In genomic region chr14:20544467-20545411, GRCm38 (mm10) we compare ENCODE assay signal across 8 mouse cellular contexts. TPM values are rescaled to one million over a fixed set of nuclear protein-coding genes. Genes with fewer than 3 reads are reported as not detected.
DNase-seq lines count a peak whose midpoint lies in the region; ATAC-seq and TF ChIP-seq lines count a peak whose summit lies in the region.

No protein-coding gene starts in this region.

- H3K27me3 ChIP-seq in testis, adult 2 months (ENCODE audit: control insufficient read depth, insufficient read depth, low read length): no peaks in the 10 kb centered on the region
- no peaks in the 10 kb centered on the region for H3K27me3 ChIP-seq in embryonic facial prominence, embryonic 13.5 days
- no peaks in the 10 kb centered on the region for H3K27me3 ChIP-seq in limb, embryonic 10.5 days (ENCODE audit: low read depth, poor library complexity, severe bottlenecking)
- H3K27me3 ChIP-seq in neural tube, embryonic 14.5 days (ENCODE audit: control insufficient read depth, insufficient read depth, low read length): no peaks in the 10 kb centered on the region

- H3K9ac ChIP-seq in embryonic facial prominence, embryonic 13.5 days: peak overlapping the region; percentile 38; the same call in 1 of the 2 replicates
- no peak overlapping the region; the same call in 1 of the 2 replicates for H3K9ac ChIP-seq in neural tube, embryonic 14.5 days (replicated peaks; ENCODE audit: low read depth, low read length)

- H3K9me3 ChIP-seq in embryonic facial prominence, embryonic 13.5 days: no peaks in the 10 kb centered on the region
- no peaks in the 10 kb centered on the region for H3K9me3 ChIP-seq in limb, embryonic 10.5 days (replicated peaks)
- H3K9me3 ChIP-seq in neural tube, embryonic 14.5 days (ENCODE audit: control insufficient read depth, low read length): no peaks in the 10 kb centered on the region

- H3K36me3 ChIP-seq in testis, adult 2 months (ENCODE audit: control insufficient read depth, insufficient read depth, low read length): no peaks in the 10 kb centered on the region
- peaks cover 19% of the 10 kb centered on the region for H3K36me3 ChIP-seq in embryonic facial prominence, embryonic 13.5 days
- H3K36me3 ChIP-seq in limb, embryonic 10.5 days: peaks cover 26% of the 10 kb centered on the region
- 0 out of 2 replicates have a peak, but pooled peaks cover 1% of the 10 kb centered on the region for H3K36me3 ChIP-seq in neural tube, embryonic 14.5 days (ENCODE audit: control insufficient read depth, insufficient read depth, low read length)

- ATAC-seq in embryonic facial prominence, embryonic 13.5 days (ENCODE audit: insufficient number of reproducible peaks, insufficient read depth, low FRiP score, low TSS enrichment, low read depth): no peak
- no peak for ATAC-seq in neural tube, embryonic 14.5 days (ENCODE audit: low read depth)

- H3K4me3 ChIP-seq in testis, adult 2 months (ENCODE audit: control insufficient read depth, low read depth, low read length): peak overlapping the region; percentile 40; the same call in 1 of the 2 replicates
- H3K4me3 ChIP-seq in embryonic facial prominence, embryonic 13.5 days: peak overlapping the region; percentile 81
- peak overlapping the region; percentile 91 for H3K4me3 ChIP-seq in limb, embryonic 10.5 days
- peak overlapping the region; percentile 95 for H3K4me3 ChIP-seq in neural tube, embryonic 14.5 days (ENCODE audit: low read depth, low read length)

- H3K27ac ChIP-seq in testis, adult 2 months (ENCODE audit: control insufficient read depth, insufficient read depth, low read depth, low read length): no peak overlapping the region
- no peak overlapping the region for H3K27ac ChIP-seq in embryonic facial prominence, embryonic 13.5 days
- H3K27ac ChIP-seq in limb, embryonic 10.5 days: no peak overlapping the region
- no peak overlapping the region for H3K27ac ChIP-seq in neural tube, embryonic 14.5 days (ENCODE audit: low read depth, low read length)

- WGBS in embryonic facial prominence, embryonic 13.5 days: 73% methylated on average over 7 of the region's 7 CpGs
- WGBS in limb, embryonic 10.5 days: 85% methylated on average over 7 of the region's 7 CpGs
- WGBS in neural tube, embryonic 14.5 days: 76% methylated on average over 7 of the region's 7 CpGs

- TF ChIP-seq POLR2A in testis, adult 2 months (IDR thresholded peaks at IDR 0.05; ENCODE audit: control insufficient read depth, low read depth, low read length): no peak

- peaks cover 2% of the 10 kb centered on the region; the same call in 1 of the 2 replicates for H3K4me1 ChIP-seq in testis, adult 2 months (ENCODE audit: control insufficient read depth, insufficient read depth, low read length)
- H3K4me1 ChIP-seq in embryonic facial prominence, embryonic 13.5 days: peaks cover 13% of the 10 kb centered on the region
- peaks cover 9% of the 10 kb centered on the region; the same call in 1 of the 2 replicates for H3K4me1 ChIP-seq in limb, embryonic 10.5 days
- peaks cover 11% of the 10 kb centered on the region; the same call in 1 of the 2 replicates for H3K4me1 ChIP-seq in neural tube, embryonic 14.5 days (ENCODE audit: control insufficient read depth, insufficient read depth, low read length)

- H3K4me2 ChIP-seq in embryonic facial prominence, embryonic 13.5 days: peak overlapping the region; percentile 59
- peak overlapping the region; percentile 58 for H3K4me2 ChIP-seq in neural tube, embryonic 14.5 days (ENCODE audit: low read depth, low read length)

- intact Hi-C loops in left cerebral cortex, postnatal 4 days (cut with DNase I): no loop called here

- TF ChIP-seq CTCF in testis, adult 2 months (IDR thresholded peaks at IDR 0.05; ENCODE audit: control insufficient read depth, insufficient read depth, insufficient replicate concordance, low read depth, low read length): no peak

- DNase-seq in testis, postnatal 10 days (ENCODE audit: low spot score): no peak
- no peak for DNase-seq in limb, embryonic 10.5 days (ENCODE audit: low spot score)
- DNase-seq in cerebellum, postnatal 14 days: no peak
- DNase-seq in frontal cortex, postnatal 25 days (ENCODE audit: low spot score in 2 of 2): no peak
- no peak for DNase-seq in left cerebral cortex, postnatal 4 days

RNA-seq across cellular contexts. Expression of gene Ppp3cb, which starts 1.6 kb away (rescaled TPM):
- 7.7 and 10.0 TPM in 2 replicates for polyA plus RNA-seq in testis, adult 2 months (2012; rRNA removed)
- polyA plus RNA-seq in embryonic facial prominence, embryonic 13.5 days (2015; fragmentation: Nextera tagmentation; extraction: Ambion mirVana): 54.3 and 59.4 TPM in 2 replicates
- 35.7 and 43.2 TPM in 2 replicates for polyA plus RNA-seq in limb, embryonic 10.5 days (2016; fragmentation: Nextera tagmentation; extraction: Ambion mirVana)
- polyA plus RNA-seq in neural tube, embryonic 14.5 days (2014; fragmentation: Nextera tagmentation; extraction: Ambion mirVana): 130 and 139 TPM in 2 replicates
- 100 to 1,000 TPM; 355 to 362 TPM for total RNA-seq in left cerebral cortex, postnatal 4 days (2021)

RNA-seq across cellular contexts. Expression of gene Mss51, which starts 48.0 kb away (rescaled TPM):
- 1.7 and 2.1 TPM in 2 replicates for polyA plus RNA-seq in testis, adult 2 months (2012; rRNA removed)
- polyA plus RNA-seq in embryonic facial prominence, embryonic 13.5 days (2015; fragmentation: Nextera tagmentation; extraction: Ambion mirVana): 1.6 and 1.7 TPM in 2 replicates
- 0.83 and 1.3 TPM in 2 replicates for polyA plus RNA-seq in limb, embryonic 10.5 days (2016; fragmentation: Nextera tagmentation; extraction: Ambion mirVana)
- 0.47 and 0.66 TPM in 2 replicates for polyA plus RNA-seq in neural tube, embryonic 14.5 days (2014; fragmentation: Nextera tagmentation; extraction: Ambion mirVana)
- total RNA-seq in left cerebral cortex, postnatal 4 days (2021): 1 to 10 TPM; 1.4 to 1.8 TPM

Comparison
In these comparisons a context has a peak if more than half of its experiments do, and no peak if none do; other contexts are left out.
1. H3K4me3 ChIP-seq: peak in every context shown above with its lines; median percentile 95 in neural tube, embryonic 14.5 days; 91 in limb, embryonic 10.5 days; 81 in embryonic facial prominence, embryonic 13.5 days; 40 in testis, adult 2 months.